Mouse (Mus musculus) effector memory CD4-positive, alpha-beta T cell, adult 7 months (primary cell): ENCODE results near the gene Mief1. TPM values are rescaled to one million over a fixed set of nuclear protein-coding genes. Genes with fewer than 3 reads are reported as not detected.

Experiments
- polyA plus RNA-seq: library from polyadenylated mRNA; unstranded; fragments of 100-300 nt; shearing (Covaris generic); gene quantifications from one replicate; pipeline ENCODE4 v1.2.1, GENCODE M21; 2017

The Mief1 gene
- 25.0 TPM for polyA plus RNA-seq

GRCm38 (mm10) chr15:80233733-80234509, at the start of gene Mief1:
Gene Mief1, plus strand, starts transcription at chr15:80234018.

GRCm38 (mm10) chr15:80235535-80235934, 1.7 kb downstream of the Mief1 start, which contains the start of gene AC140267.1:
Gene AC140267.1, plus strand, starts transcription at chr15:80235835.

GRCm38 (mm10) chr15:80254847-80255645, 21.2 kb downstream of the Mief1 start, which contains the start of gene Atf4:
Gene Atf4, plus strand, starts transcription at chr15:80255184.

GRCm38 (mm10) chr15:80263610-80264575, 30.1 kb downstream of the Mief1 start, which contains the start of gene Rps19bp1:
Gene Rps19bp1, minus strand, starts transcription at chr15:80264315.

GRCm38 (mm10) chr15:80286851-80287415, 53.1 kb downstream of the Mief1 start, which contains the start of gene Cacna1i:
Gene Cacna1i, plus strand, starts transcription at chr15:80287238.

Other genes starting within 250 kb of the Mief1 start
- gene Pdgfb, start 219.0 kb upstream of the Mief1 start, polyA plus RNA-seq = 1.0 TPM
- not detected for gene Syngr1, start 142.7 kb upstream of the Mief1 start, polyA plus RNA-seq
- gene Rpl3, start 142.2 kb upstream of the Mief1 start, polyA plus RNA-seq = 1,506 TPM
- gene Tab1, start 100.9 kb upstream of the Mief1 start, polyA plus RNA-seq = 17.6 TPM
- gene Mgat3, start 60.3 kb upstream of the Mief1 start, polyA plus RNA-seq = not detected
- gene AC140267.1, start 1.8 kb downstream of the Mief1 start, polyA plus RNA-seq = not detected
- gene Atf4, start 21.2 kb downstream of the Mief1 start, polyA plus RNA-seq = 272 TPM
- gene Rps19bp1, start 30.3 kb downstream of the Mief1 start, polyA plus RNA-seq = 16.0 TPM
- gene Cacna1i, start 53.2 kb downstream of the Mief1 start, polyA plus RNA-seq = not detected